Mouse (Mus musculus): Measurements from ENCODE around the gene Galnt12.

The Galnt12 gene

DNA sequence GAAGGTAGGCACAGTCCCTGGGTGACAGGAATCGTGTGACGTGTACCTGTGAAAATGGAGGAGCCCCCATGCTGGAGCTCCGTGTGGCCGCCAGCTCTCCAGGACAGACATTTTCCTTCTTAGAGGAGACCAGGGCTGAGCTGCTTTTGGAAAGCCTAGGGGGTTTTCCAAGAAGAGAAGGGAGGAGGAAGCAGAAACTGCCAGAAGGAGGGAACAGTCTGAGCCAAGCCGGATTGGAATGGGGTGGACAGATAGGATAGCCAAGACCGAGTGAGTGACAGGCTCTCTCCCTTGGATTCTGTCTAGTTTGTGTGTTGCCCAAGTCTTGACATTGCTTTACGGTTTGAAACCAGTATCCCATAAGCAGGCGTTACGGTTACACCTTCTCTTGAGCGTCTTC, 11.9 kb downstream of the Galnt12 start:
- DNase-seq, result no peak

DNA sequence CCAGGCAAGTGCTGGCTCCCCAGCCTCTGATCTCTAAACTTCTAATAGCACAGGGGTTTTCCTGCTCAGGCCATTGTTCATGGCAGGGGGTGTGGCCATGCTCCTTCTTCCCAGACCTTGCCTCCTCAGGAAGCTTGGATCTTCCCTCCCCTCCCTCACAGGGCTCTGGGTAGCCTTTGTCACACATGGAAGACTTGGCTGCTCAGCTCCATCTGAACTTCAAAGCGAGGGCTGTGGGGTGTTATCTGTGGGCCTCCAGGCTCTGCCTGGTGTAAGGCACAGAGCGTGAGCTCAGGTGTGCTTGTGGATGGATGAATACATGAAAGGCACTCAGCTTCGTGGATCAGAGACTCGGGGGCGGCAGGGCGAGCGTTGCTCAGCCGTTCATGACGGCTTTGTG, 20.2 kb downstream of the Galnt12 start:
- DNase-seq, result no peak

DNA sequence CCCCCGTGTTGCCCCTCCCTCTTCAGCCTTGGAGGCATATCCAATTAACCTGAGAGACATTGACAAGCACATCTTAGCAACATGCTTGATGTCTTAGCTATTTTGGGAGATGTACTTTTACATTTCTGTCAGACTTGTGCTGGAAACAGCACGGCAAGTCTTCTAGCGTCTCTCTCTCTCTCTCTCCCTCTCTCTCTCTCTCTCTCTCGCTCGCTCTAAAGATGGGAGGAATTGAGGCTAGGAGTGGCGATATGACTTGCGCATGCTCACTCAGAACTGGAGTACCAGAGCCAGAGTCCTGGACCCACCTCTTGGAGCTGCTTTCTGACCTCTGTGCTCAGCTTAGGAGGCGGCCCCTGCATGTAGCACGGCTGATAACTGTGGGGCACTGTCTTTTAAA, 20.9 kb downstream of the Galnt12 start:
- DNase-seq, result no peak

DNA sequence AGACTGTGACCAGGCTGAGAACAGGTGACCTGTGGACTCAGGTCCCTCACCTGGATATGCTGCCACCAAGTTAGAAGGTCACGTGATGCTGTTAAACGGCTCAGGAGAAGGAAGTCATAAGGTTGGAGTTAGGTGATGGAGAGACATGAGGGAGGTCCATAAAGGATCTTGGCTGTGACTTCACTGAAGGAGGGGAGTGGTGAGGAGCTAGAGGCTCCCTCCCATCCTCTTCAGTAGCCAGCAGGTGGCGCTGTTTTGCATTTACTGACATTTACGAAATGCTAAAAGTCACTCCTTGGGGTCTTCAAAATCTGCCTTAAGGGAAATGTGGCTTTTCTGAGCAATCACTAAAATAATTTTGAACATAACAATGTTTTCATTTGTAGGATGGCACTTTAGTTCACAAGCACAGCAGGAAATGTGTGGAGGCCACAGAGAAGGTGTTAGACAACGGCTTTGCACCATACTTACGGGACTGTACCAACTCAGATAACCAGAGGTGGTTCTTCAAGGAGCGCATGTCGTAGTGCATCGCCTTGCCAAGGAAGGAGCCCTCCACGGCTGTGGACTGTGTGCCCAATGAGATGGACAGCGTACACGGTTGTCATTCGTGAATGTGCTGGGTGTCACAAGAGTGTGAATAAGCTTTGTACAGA, 30.5 kb downstream of the Galnt12 start:
- peak; percentile 39 to 82 for DNase-seq

DNA sequence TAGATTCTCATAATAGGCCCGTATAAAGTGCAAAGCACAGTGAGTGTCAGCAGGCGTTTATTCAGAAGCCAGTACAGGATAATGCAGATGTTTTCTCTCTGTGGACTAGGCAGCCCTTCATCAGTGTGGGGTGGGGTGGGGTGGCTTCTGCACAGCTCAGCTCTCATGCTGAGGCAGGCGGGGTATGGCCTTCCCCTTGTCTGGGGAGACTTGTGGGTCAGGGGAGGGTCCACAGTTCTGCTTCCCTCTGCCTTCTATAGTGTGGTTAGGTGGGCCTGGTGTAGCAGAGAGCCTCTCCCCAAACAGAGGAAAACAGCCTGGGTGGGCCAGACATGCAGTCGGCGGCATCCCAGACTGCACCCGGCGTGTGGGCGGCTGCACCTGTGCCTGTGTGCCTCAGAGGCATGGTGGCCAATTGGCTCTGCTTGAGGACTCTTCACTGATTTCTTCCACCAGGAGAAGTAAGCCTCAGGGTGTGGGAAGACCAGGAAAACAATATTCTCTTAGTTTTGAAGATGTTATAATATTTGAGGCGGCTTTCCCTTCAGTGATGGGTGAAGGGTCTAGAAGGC, 32.5 kb downstream of the Galnt12 start:
- no peak for DNase-seq

GRCm38 (mm10) chr4:47128515-47128914, 36.8 kb downstream of the Galnt12 start:
- peak; percentile 41 to 64 for DNase-seq

DNA sequence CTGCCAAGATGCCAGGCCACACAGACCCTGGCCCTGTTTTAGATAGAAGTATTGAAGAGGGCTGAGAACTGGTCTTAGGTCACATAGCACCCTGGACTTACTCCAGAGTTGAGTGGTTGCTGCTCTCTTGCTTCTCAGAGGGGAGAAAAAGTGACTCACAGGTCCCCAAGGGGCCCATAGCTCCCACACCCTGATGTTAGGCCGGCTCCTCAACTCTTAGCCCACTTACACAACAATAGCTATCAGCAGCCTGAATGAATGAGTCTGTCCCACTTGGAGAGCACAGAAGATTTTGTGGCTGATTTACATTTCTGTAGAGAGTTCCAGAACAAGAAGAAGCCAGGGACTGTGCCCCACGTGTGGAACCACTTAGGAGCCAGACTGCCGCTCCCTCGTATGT, 37.9 kb downstream of the Galnt12 start:
- no peak for DNase-seq

DNA sequence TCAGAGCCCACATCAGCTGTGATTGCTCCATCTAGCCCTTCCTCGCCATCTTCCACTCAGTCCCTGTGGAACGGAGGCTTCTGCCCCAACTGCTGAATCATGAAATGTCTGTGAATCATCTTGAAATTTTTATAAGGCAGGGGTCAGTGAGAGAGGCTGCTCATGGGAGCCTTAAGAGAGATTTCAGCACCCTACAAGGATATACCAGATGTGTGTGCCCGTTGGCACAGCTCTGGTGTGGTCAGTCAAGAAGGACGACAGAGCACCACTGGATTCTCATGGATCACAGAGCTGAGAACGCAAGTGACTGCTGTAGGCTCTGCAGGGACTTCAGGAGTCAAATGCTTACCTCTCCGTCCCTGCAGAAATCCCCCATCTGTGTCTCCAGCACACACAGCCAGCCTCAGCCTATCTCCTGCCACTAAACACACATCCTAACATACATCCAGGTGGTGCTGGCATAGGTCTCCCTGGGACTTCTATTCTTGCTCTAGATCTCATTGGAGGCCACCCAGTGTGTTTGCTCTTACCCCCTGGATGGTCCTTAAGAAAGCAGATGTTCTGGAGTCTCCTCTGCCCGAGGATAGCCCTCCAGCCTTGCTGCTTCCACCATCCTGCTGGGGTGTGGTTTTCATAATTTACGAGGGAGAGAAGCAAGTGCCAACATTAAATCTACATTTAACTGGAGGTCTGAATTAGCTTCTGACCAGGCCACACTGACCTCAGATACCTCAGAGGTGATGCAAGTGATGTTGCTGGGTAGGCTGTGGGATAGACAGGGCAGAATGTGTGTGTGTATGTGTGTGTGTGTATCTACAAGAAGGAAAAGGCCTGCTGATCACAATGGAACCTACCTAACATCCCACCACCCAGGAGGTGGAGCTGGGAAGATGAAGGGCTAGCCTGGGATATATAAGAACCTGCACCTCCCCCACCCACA, 38.7 kb downstream of the Galnt12 start:
- DNase-seq, result no peak

GRCm38 (mm10) chr4:47131931-47132330, 40.2 kb downstream of the Galnt12 start:
- no peak for DNase-seq

DNA sequence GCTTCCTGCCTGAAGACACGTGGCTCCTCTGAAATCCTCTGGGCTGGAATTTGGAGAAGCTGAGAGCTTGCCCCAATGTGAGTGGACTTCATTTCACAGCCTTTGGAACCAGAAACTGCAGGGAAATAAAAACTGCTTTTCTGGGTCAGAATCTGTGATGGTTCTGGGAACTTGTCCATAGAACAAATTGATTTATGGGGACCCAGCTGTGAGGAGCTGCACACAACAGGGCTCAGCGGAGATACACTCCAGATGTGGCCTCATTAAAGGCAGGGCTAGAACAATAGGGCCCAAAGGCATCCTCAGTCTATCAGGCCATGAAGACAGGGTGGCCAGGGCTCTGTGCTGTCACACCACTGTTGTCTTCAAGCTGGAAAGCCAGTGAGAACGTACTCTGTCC, 40.7 kb downstream of the Galnt12 start:
- DNase-seq, result peak in 1 of 2 experiments; percentile 55

- DNase-seq, result peak; percentile 71 to 82
Observed at GRCm38 (mm10) chr4:47136699-47137101, 45.0 kb downstream of the Galnt12 start.

DNA sequence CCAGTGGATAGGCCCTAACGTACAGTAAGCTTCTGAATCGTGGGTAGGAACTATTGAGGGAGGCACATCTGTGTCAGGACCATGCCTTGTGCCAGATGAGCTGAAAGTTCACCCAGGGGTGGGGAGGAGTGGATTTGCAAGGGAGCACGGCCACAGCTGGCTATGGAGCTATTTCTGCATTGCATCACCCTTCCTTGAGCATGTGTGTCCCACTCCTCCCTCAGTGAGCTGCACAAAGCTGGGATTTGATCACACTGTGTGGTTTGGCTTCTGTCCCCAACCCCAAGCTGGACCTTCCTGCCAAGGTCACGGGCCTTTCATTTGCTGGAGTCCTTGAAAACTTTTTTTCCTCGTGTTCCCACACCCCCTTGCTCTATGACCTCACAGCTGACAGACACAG, 45.8 kb downstream of the Galnt12 start:
- peak in 1 of 2 experiments; percentile 20 for DNase-seq

- DNase-seq, result no peak
Observed at GRCm38 (mm10) chr4:47138411-47138810, 46.7 kb downstream of the Galnt12 start.

DNA sequence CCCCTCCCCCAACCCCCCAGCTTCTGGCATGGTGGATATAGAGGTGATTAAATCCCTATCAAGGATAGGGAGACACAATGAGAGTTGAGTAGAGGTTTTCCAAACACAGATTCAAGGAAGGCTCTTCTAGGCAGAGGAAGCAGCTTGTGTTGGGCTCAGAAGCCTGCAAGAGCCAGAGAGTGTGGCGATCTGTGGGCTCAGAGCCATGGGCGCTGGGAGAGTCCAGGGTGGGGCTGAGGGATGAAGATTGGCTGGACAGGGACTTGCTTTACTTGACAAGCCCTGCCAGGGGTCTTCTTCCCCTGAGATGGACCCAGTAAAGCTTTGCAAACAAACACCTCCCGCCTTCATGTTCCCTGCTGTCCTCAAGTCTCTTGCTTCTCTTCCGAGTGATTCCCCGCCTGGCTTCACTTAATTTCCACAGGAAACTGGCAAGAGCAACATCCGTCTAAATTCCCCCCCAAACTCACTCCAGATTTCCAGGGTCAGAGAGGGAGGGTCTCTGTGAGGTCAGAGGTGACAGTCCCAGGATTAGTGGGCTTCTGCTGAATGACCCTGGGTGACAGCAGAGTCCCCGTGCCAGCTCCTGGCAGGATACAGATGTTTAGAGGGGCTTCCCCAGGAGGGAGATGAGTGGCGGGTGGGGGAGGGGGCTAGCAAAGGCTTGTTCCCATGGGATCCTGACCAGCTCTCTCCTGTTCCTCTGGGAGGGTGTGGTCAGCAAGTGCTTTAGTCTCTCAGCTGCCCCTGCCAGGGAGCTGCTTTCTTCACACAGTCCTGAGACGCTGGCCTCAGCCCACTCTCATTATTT, 47.5 kb downstream of the Galnt12 start:
- DNase-seq, result peak; percentile 60 to 69

- no peak for DNase-seq
Observed at GRCm38 (mm10) chr4:47140301-47140700, 48.6 kb downstream of the Galnt12 start.

GRCm38 (mm10) chr4:47141444-47142154, 49.9 kb downstream of the Galnt12 start:
- DNase-seq, result no peak

DNA sequence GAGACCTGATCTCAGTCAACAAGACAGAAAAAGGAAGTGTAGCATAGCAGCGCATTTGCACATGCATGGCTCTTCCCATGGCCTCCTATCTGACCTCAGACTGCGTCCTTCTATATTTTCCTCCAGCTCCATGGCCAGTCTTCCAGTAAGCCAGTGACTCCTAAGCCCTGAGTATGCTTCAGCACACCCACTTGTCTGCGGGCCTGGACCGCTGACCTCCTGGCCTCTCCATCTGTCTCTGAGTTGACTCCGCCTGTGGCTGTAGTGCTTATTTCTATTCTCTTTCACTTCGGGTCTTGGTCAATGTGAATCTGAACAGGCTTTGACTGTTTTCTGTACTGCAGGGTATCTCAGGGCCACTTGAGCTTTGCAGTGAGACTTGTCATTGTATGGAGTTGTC, 52.1 kb downstream of the Galnt12 start:
- DNase-seq, result no peak

- DNase-seq, result no peak
Observed at GRCm38 (mm10) chr4:47145341-47145740, 53.6 kb downstream of the Galnt12 start.

DNA sequence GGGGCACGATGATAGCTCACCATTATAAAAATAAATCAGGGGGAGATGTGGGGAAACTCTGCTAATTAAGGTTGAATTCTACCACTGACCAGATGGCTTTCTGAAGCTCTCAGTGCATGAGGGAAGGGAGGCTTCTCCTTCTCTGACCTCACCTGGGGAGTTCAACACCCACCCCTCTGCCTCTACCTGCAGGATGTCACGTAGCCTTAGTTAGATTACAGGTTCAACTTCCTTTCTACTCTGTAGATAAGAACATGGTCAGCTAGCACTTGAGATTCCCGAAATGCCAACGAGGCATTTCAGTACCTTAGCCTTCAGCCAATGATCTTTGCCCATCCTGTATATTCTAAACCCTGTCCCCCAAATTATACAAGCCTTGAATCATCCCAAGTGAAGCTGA, 54.9 kb downstream of the Galnt12 start:
- DNase-seq, result no peak

GRCm38 (mm10) chr4:47149963-47150362, 58.3 kb downstream of the Galnt12 start:
- peak; percentile 24 to 37 for DNase-seq

- DNase-seq, result no peak
Observed at GRCm38 (mm10) chr4:47150806-47151205, 59.1 kb downstream of the Galnt12 start.

DNA sequence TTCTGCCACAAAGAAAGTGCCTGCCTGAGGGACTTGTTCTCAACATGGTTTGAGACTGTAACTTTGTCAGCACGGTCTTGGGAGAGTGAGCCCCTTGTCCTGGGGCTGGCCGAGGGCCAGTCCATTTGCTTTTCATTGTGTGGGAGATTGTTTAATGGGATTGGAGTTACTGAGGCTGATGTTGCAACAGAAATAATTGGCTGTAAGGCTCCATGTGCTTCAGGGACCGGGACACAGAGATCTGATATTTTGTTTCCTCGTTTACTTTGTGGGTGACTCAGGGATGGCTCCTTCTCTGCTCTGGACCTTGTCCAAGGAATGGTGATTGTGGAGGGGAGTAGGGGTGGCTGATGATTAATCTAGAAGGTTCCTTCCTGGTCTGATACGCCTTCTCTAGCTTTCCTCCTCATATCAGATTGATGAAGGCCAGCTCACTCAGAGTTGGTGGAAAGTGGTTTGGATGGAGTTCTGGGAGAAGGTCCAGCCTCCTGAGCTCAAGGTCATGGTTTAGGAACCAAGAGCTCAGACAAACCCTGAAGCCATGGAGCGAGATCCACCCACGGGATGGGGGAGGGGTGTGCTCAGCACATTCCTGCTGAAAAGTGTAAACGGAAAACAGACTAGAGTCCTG, 60.0 kb downstream of the Galnt12 start:
- DNase-seq, result peak; percentile 37 to 57

Data from kidney, postnatal 36 days (tissue).